Comparison of ENCODE assay signal across 17 mouse cellular contexts in the genomic region with DNA sequence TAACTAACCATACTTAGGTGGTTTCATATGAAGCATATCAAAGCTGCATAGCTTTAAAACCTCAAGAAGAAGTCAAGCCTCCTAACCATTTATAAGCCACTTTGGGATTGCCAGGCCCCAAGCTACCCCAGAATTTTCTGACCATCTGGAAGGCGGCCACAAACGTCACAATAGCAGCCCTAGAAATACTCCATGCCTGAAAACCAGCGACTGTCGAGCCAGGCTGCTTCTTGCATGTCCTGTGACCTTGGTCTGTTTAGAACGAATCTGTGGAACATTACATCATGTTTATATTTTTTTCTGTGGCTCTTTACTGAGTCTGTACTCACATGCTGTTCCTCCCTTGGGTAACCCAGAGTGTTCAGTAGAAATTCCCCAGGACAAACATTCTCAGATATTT.
A peak's percentile ranks its signal among the peaks of the same experiment; 100 is the strongest.
DNase-seq lines count a peak whose midpoint lies in the region; ATAC-seq and TF ChIP-seq lines count a peak whose summit lies in the region.
"Had no signal": no experiment of that assay in that cellular context is flagged by ENCODE, and none has a peak within 500 bp of the region (broad histone marks: within the 10 kb centered on the region; RNA-seq: fewer than 3 reads in every experiment).

No protein-coding gene starts in this region.

- H3K4me1 ChIP-seq in embryonic facial prominence, embryonic 14.5 days (ENCODE audit: control insufficient read depth, insufficient read depth, low read length), result no peaks in the 10 kb centered on the region
- no peaks in the 10 kb centered on the region for H3K4me1 ChIP-seq in embryonic facial prominence, embryonic 10.5 days
- peaks cover 0 to 18% of the 10 kb centered on the region in 2 experiments; a peak in 2 of 4 replicates for H3K4me1 ChIP-seq in CH12.LX (ENCODE audit: control insufficient read depth in 1 of 2, insufficient read depth in 2 of 2)
- no peaks in the 10 kb centered on the region for H3K4me1 ChIP-seq in forebrain, embryonic 15.5 days
- H3K4me1 ChIP-seq: heart, embryonic 10.5 days; hindbrain, embryonic 13.5 days had no signal

- TF ChIP-seq POLR2A in CH12.LX (IDR thresholded peaks at IDR 0.05; ENCODE audit: low read depth, low read length), result no peak

- no peak overlapping the region for H3K9ac ChIP-seq in embryonic facial prominence, embryonic 14.5 days (ENCODE audit: low read depth, low read length)
- H3K9ac ChIP-seq in CH12.LX (ENCODE audit: insufficient read depth, low read depth), result no peak overlapping the region
- H3K9ac ChIP-seq in forebrain, embryonic 15.5 days (replicated peaks), result no peak overlapping the region
- H3K9ac ChIP-seq: hindbrain, embryonic 13.5 days had no signal

- TF ChIP-seq CTCF in CH12.LX (conservative IDR thresholded peaks at IDR 0.05 in 1 of 2, IDR thresholded peaks at IDR 0.05 in 1 of 2; ENCODE audit: low read depth in 2 of 2, low read length in 2 of 2), result no peak
- TF ChIP-seq CTCF in layer of hippocampus, adult 2 months (conservative IDR thresholded peaks at IDR 0.05), result no peak

- 56% methylated on average over 5 of the region's 5 CpGs for WGBS in embryonic facial prominence, embryonic 14.5 days
- 84% methylated on average over 5 of the region's 5 CpGs for WGBS in embryonic facial prominence, embryonic 10.5 days
- WGBS in forebrain, embryonic 15.5 days, result 85% methylated on average over 5 of the region's 5 CpGs

- no peak overlapping the region for H3K4me3 ChIP-seq in embryonic facial prominence, embryonic 14.5 days (ENCODE audit: low read depth, low read length)
- no peak overlapping the region for H3K4me3 ChIP-seq in embryonic facial prominence, embryonic 10.5 days
- H3K4me3 ChIP-seq in CH12.LX (replicated peaks in 1 of 3; ENCODE audit: low read depth in 2 of 3, low read length in 2 of 3, poor library complexity in 1 of 3), result no peak overlapping the region
- no peak overlapping the region for H3K4me3 ChIP-seq in forebrain, embryonic 15.5 days
- H3K4me3 ChIP-seq in layer of hippocampus, adult 2 months, result no peak overlapping the region
- H3K4me3 ChIP-seq: heart, embryonic 10.5 days; hindbrain, embryonic 13.5 days had no signal

- DNase-seq in embryonic facial prominence, embryonic 14.5 days (ENCODE audit: low spot score), result peak; percentile 32
- DNase-seq in embryonic facial prominence, embryonic 10.5 days (ENCODE audit: low spot score), result no peak
- DNase-seq in CH12.LX (ENCODE audit: extremely low read depth), result no peak
- DNase-seq in adrenal gland, adult 8-10 months, result peak; percentile 12
- DNase-seq in adrenal gland, postnatal 36 days, result peak; percentile 44 to 45
- no peak for DNase-seq in layer of hippocampus, adult 2 months (ENCODE audit: low spot score in 2 of 2)
- DNase-seq: cerebellum, adult 11-12 months; cerebellum, adult 9-10 months; gastrocnemius, postnatal 10 days; heart, adult 18-20 months; heart, postnatal 10 days; kidney, adult 11 months had no signal

- H3K36me3 ChIP-seq in embryonic facial prominence, embryonic 14.5 days (ENCODE audit: control insufficient read depth, insufficient read depth, low read length), result no peaks in the 10 kb centered on the region
- no peaks in the 10 kb centered on the region for H3K36me3 ChIP-seq in embryonic facial prominence, embryonic 10.5 days (replicated peaks)
- H3K36me3 ChIP-seq in CH12.LX (replicated peaks in 1 of 2; ENCODE audit: control insufficient read depth in 1 of 2, insufficient read depth in 1 of 2, low read length in 1 of 2), result no peaks in the 10 kb centered on the region
- H3K36me3 ChIP-seq in forebrain, embryonic 15.5 days, result no peaks in the 10 kb centered on the region
- H3K36me3 ChIP-seq: heart, embryonic 10.5 days; hindbrain, embryonic 13.5 days had no signal

- ATAC-seq in embryonic facial prominence, embryonic 14.5 days (ENCODE audit: low read depth), result peak; percentile 41
- ATAC-seq in forebrain, embryonic 15.5 days (replicated peaks), result no peak
- ATAC-seq: forebrain, embryonic 16.5 days; hindbrain, postnatal 0 days had no signal

- no peaks in the 10 kb centered on the region for H3K9me3 ChIP-seq in embryonic facial prominence, embryonic 14.5 days (ENCODE audit: control insufficient read depth, low read length)
- no peaks in the 10 kb centered on the region for H3K9me3 ChIP-seq in embryonic facial prominence, embryonic 10.5 days
- H3K9me3 ChIP-seq in CH12.LX (replicated peaks; ENCODE audit: low read length), result no peaks in the 10 kb centered on the region
- no peaks in the 10 kb centered on the region for H3K9me3 ChIP-seq in forebrain, embryonic 15.5 days
- H3K9me3 ChIP-seq: heart, embryonic 10.5 days; hindbrain, embryonic 13.5 days had no signal

- H3K27ac ChIP-seq in embryonic facial prominence, embryonic 14.5 days (replicated peaks; ENCODE audit: low read depth, low read length), result no peak overlapping the region
- H3K27ac ChIP-seq in embryonic facial prominence, embryonic 10.5 days (replicated peaks), result no peak overlapping the region
- no peak overlapping the region for H3K27ac ChIP-seq in CH12.LX (ENCODE audit: insufficient read depth, low read depth)
- H3K27ac ChIP-seq in forebrain, embryonic 15.5 days (replicated peaks), result no peak overlapping the region
- H3K27ac ChIP-seq in layer of hippocampus, adult 2 months, result no peak overlapping the region; the same call in 1 of the 2 replicates
- H3K27ac ChIP-seq: heart, embryonic 10.5 days; hindbrain, embryonic 13.5 days; hindbrain, postnatal 0 days had no signal

- no peak for TF ChIP-seq RAD21 in CH12.LX (IDR thresholded peaks at IDR 0.05; ENCODE audit: low read depth, low read length)

- in situ Hi-C loops in CH12.LX (cut with MboI; ENCODE audit: low pct_ligation_motif_present, low pct_unique_long_range_greater_than_20kb, low sequenced_read_pairs), result no loop called here

- dilution Hi-C loops in CH12.LX (cut with MboI; ENCODE audit: extremely low pct_ligation_motif_present, extremely low pct_unique_long_range_greater_than_20kb, low sequenced_read_pairs), result no loop called here

- no peaks in the 10 kb centered on the region for H3K27me3 ChIP-seq in embryonic facial prominence, embryonic 14.5 days (replicated peaks; ENCODE audit: control insufficient read depth, insufficient read depth, low read length)
- H3K27me3 ChIP-seq in embryonic facial prominence, embryonic 10.5 days (replicated peaks; ENCODE audit: low read depth, poor library complexity, severe bottlenecking), result no peaks in the 10 kb centered on the region
- H3K27me3 ChIP-seq in CH12.LX (replicated peaks), result no peaks in the 10 kb centered on the region
- H3K27me3 ChIP-seq in forebrain, embryonic 15.5 days, result no peaks in the 10 kb centered on the region
- H3K27me3 ChIP-seq: hindbrain, embryonic 13.5 days had no signal

- H3K4me2 ChIP-seq in embryonic facial prominence, embryonic 14.5 days (ENCODE audit: low read depth, low read length), result no peak overlapping the region
- H3K4me2 ChIP-seq in CH12.LX (ENCODE audit: insufficient read depth, low read depth, poor library complexity, severe bottlenecking), result no peak overlapping the region
- H3K4me2 ChIP-seq in forebrain, embryonic 15.5 days (replicated peaks), result no peak overlapping the region
- H3K4me2 ChIP-seq: hindbrain, embryonic 13.5 days had no signal

- no peaks in the 10 kb centered on the region for H3K79me2 ChIP-seq in CH12.LX (replicated peaks; ENCODE audit: control insufficient read depth, extremely low read depth, insufficient read depth, poor library complexity, severe bottlenecking)

- TF ChIP-seq EP300 in CH12.LX (IDR thresholded peaks at IDR 0.05; ENCODE audit: low read length), result no peak

TF ChIP-seq in CH12.LX, 34 proteins besides CTCF, POLR2A, EP300 and RAD21:
- TF ChIP-seq BHLHE40 (IDR thresholded peaks at IDR 0.05; ENCODE audit: low read depth, low read length) (peak; percentile 40; the same call in 1 of the 2 replicates), USF2 (conservative IDR thresholded peaks at IDR 0.05; ENCODE audit: low read depth, low read length) (no peak), UBTF (IDR thresholded peaks at IDR 0.05; ENCODE audit: low read depth, low read length) (no peak), CHD2 (IDR thresholded peaks at IDR 0.05; ENCODE audit: low read length) (no peak)

Comparison
In these comparisons a context has a peak if more than half of its experiments do, and no peak if none do; other contexts are left out.
1. DNase-seq: peak in embryonic facial prominence, embryonic 14.5 days (single experiment), adrenal gland, adult 8-10 months (single experiment) and adrenal gland, postnatal 36 days (2 of 2); none in embryonic facial prominence, embryonic 10.5 days (single experiment), CH12.LX (single experiment) and layer of hippocampus, adult 2 months (0 of 2).